Mouse (Mus musculus): ENCODE data around the gene Ptprm. TPM values are rescaled to one million over a fixed set of nuclear protein-coding genes. Genes with fewer than 3 reads are reported as not detected.
A peak's percentile ranks its signal among the peaks of the same experiment; 100 is the strongest.

Ptprm gene
- polyA plus RNA-seq, 2 experiments: 0.66 to 0.79 TPM

GRCm38 (mm10) chr17:67349594-67349993 lies 4.7 kb downstream of the Ptprm start:
- Histone ChIP-seq H3K27me3 (ENCODE audit: control insufficient read depth, insufficient read depth, low read length) (peaks cover 23% of the 10 kb centered on the region), H3K4me1 (replicated peaks; ENCODE audit: control insufficient read depth in 2 of 2, insufficient read depth in 2 of 2, low read length in 1 of 2) (no peaks in the 10 kb centered on the region), H3K4me2 (ENCODE audit: low read depth) (no peak overlapping the region), H3K4me3 (ENCODE audit: insufficient read depth in 1 of 2, low read depth in 2 of 2, low read length in 2 of 2) (no peak overlapping the region), H3K27ac (no peak overlapping the region), H3K36me3 (replicated peaks; ENCODE audit: control insufficient read depth, insufficient read depth, low read depth) (no peaks in the 10 kb centered on the region), H3K9me3 (ENCODE audit: control insufficient read depth, low read length) (no peaks in the 10 kb centered on the region), H3K9ac (replicated peaks) (no peak overlapping the region)
- WGBS (ENCODE audit: insufficient replicate concordance): 70% methylated on average over 8 of the region's 8 CpGs
- TF ChIP-seq EP300 (IDR thresholded peaks at IDR 0.05; ENCODE audit: low read depth) (no peak), CTCF (IDR thresholded peaks at IDR 0.05; ENCODE audit: low read depth) (0 out of 2 replicates have a peak, but pooled peaks have one; percentile 31)
- DNase-seq (ENCODE audit: low read depth in 3 of 3, low spot score in 3 of 3) (no peak), ATAC-seq (ENCODE audit: insufficient read depth) (no peak)

- Histone ChIP-seq H3K9me3 (ENCODE audit: control insufficient read depth, low read length) (no peaks in the 10 kb centered on the region), H3K9ac (replicated peaks) (no peak overlapping the region), H3K4me2 (ENCODE audit: low read depth) (no peak overlapping the region), H3K4me3 (ENCODE audit: insufficient read depth in 1 of 2, low read depth in 2 of 2, low read length in 2 of 2) (no peak overlapping the region), H3K27ac (no peak overlapping the region), H3K27me3 (ENCODE audit: control insufficient read depth, insufficient read depth, low read length) (no peaks in the 10 kb centered on the region; the same call in 1 of the 2 replicates), H3K36me3 (replicated peaks; ENCODE audit: control insufficient read depth, insufficient read depth, low read depth) (no peaks in the 10 kb centered on the region), H3K4me1 (replicated peaks; ENCODE audit: control insufficient read depth in 2 of 2, insufficient read depth in 2 of 2, low read length in 1 of 2) (no peaks in the 10 kb centered on the region)
- DNase-seq (ENCODE audit: low read depth in 3 of 3, low spot score in 3 of 3) (no peak), ATAC-seq (ENCODE audit: insufficient read depth) (no peak)
- no peak for TF ChIP-seq EP300 (IDR thresholded peaks at IDR 0.05; ENCODE audit: low read depth)
- TF ChIP-seq CTCF (IDR thresholded peaks at IDR 0.05; ENCODE audit: low read depth): no peak
- 31% methylated on average over 10 of the region's 10 CpGs for WGBS (ENCODE audit: insufficient replicate concordance)
Observed at GRCm38 (mm10) chr17:67346921-67347320, 7.3 kb downstream of the Ptprm start.

DNA sequence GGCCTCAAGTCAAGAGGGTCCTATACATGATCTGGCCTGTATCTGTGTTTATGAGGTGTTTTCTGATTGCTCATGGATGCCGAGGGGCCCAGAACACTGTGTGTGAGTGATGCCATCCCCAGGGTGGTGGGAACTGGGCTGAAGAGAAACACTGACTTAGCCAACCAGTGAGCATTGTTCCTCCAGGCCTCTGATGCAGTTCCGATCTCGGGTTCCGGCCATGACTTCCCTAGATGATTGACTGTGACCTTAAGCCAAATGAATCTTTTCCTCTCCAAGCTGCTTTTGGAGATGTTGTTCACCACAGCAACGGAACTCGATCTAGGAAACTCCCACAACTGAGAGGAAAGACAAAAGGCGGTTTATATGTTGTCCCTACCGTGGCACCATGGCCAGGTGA lies 9.1 kb downstream of the Ptprm start:
- Histone ChIP-seq H3K27me3 (ENCODE audit: control insufficient read depth, insufficient read depth, low read length) (no peaks in the 10 kb centered on the region), H3K4me3 (ENCODE audit: insufficient read depth in 1 of 2, low read depth in 2 of 2, low read length in 2 of 2) (no peak overlapping the region), H3K36me3 (replicated peaks; ENCODE audit: control insufficient read depth, insufficient read depth, low read depth) (no peaks in the 10 kb centered on the region), H3K4me1 (replicated peaks; ENCODE audit: control insufficient read depth in 2 of 2, insufficient read depth in 2 of 2, low read length in 1 of 2) (no peaks in the 10 kb centered on the region), H3K9ac (replicated peaks) (no peak overlapping the region), H3K9me3 (ENCODE audit: control insufficient read depth, low read length) (no peaks in the 10 kb centered on the region), H3K27ac (no peak overlapping the region), H3K4me2 (ENCODE audit: low read depth) (no peak overlapping the region)
- ATAC-seq (ENCODE audit: insufficient read depth): no peak
- WGBS (ENCODE audit: insufficient replicate concordance): 66% methylated on average over 8 of the region's 8 CpGs
- no peak for DNase-seq (ENCODE audit: low read depth in 3 of 3, low spot score in 3 of 3)
- TF ChIP-seq EP300 (IDR thresholded peaks at IDR 0.05; ENCODE audit: low read depth) (no peak), CTCF (IDR thresholded peaks at IDR 0.05; ENCODE audit: low read depth) (no peak)

DNA sequence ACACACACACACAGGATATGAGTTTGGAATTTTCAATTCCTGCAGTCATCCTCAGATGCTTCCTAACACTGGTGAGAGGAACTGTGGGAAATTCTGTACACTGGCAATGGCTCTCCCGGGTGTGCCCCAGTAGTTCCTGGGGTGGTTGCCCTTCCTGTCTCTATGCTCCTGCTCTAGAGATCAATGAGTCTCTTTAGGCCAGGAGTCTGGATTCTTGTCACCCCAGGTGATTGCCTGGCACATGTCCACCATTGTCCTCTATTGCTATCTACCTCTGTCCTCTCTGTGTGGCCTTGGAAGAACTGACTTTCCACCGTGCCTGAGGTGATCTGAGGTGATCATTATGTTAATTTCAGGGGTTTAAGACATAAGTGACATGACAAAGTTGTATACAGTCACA lies 10.8 kb downstream of the Ptprm start:
- no peak for DNase-seq (ENCODE audit: low read depth in 3 of 3, low spot score in 3 of 3)
- TF ChIP-seq EP300 (IDR thresholded peaks at IDR 0.05; ENCODE audit: low read depth) (no peak), CTCF (IDR thresholded peaks at IDR 0.05; ENCODE audit: low read depth) (no peak)
- no peaks in the 10 kb centered on the region for H3K27me3 ChIP-seq (ENCODE audit: control insufficient read depth, insufficient read depth, low read length)
- no peak overlapping the region for H3K4me3 ChIP-seq (ENCODE audit: insufficient read depth in 1 of 2, low read depth in 2 of 2, low read length in 2 of 2)
- H3K36me3 ChIP-seq (replicated peaks; ENCODE audit: control insufficient read depth, insufficient read depth, low read depth): no peaks in the 10 kb centered on the region
- no peak for ATAC-seq (ENCODE audit: insufficient read depth)
- 51% methylated on average over 2 of the region's 2 CpGs for WGBS (ENCODE audit: insufficient replicate concordance)
- H3K27ac ChIP-seq: no peak overlapping the region
- no peaks in the 10 kb centered on the region for H3K9me3 ChIP-seq (ENCODE audit: control insufficient read depth, low read length)
- H3K4me1 ChIP-seq (replicated peaks; ENCODE audit: control insufficient read depth in 2 of 2, insufficient read depth in 2 of 2, low read length in 1 of 2): no peaks in the 10 kb centered on the region
- no peak overlapping the region for H3K9ac ChIP-seq (replicated peaks)
- H3K4me2 ChIP-seq (ENCODE audit: low read depth): no peak overlapping the region

GRCm38 (mm10) chr17:67343006-67343405 lies 11.3 kb downstream of the Ptprm start:
- no peak overlapping the region for H3K27ac ChIP-seq
- no peak for ATAC-seq (ENCODE audit: insufficient read depth)
- no peak overlapping the region for H3K9ac ChIP-seq (replicated peaks)
- DNase-seq (ENCODE audit: low read depth in 3 of 3, low spot score in 3 of 3): no peak
- 58% methylated on average over 6 of the region's 6 CpGs for WGBS (ENCODE audit: insufficient replicate concordance)
- TF ChIP-seq EP300 (IDR thresholded peaks at IDR 0.05; ENCODE audit: low read depth): no peak
- TF ChIP-seq CTCF (IDR thresholded peaks at IDR 0.05; ENCODE audit: low read depth): no peak
- H3K4me3 ChIP-seq (ENCODE audit: insufficient read depth in 1 of 2, low read depth in 2 of 2, low read length in 2 of 2): no peak overlapping the region
- no peaks in the 10 kb centered on the region for H3K4me1 ChIP-seq (replicated peaks; ENCODE audit: control insufficient read depth in 2 of 2, insufficient read depth in 2 of 2, low read length in 1 of 2)
- no peaks in the 10 kb centered on the region for H3K27me3 ChIP-seq (ENCODE audit: control insufficient read depth, insufficient read depth, low read length)
- no peaks in the 10 kb centered on the region for H3K9me3 ChIP-seq (ENCODE audit: control insufficient read depth, low read length)
- no peak overlapping the region for H3K4me2 ChIP-seq (ENCODE audit: low read depth)
- H3K36me3 ChIP-seq (replicated peaks; ENCODE audit: control insufficient read depth, insufficient read depth, low read depth): no peaks in the 10 kb centered on the region

Measured in liver, embryonic 14.5 days (tissue).